Mouse (Mus musculus) neutrophil, adult 5-6 weeks (primary cell): Measurements from ENCODE around the gene Gm10972. TPM values are rescaled to one million over a fixed set of nuclear protein-coding genes. Genes with fewer than 3 reads are reported as not detected.
A peak's percentile ranks its signal among the peaks of the same experiment; 100 is the strongest.
"Not testable (repeated sequence)": the region's sequence is repeated elsewhere in the genome, so short reads cannot be mapped to it uniquely, and the experiment has no call there.

Experiments used
- ATAC-seq: fragments of 151-379, 151-347 bp; 2 replicates; pipeline ENCODE4 v1.8.0; 2017; ENCODE audit warnings: mild to moderate bottlenecking, moderate TSS enrichment; ENCODE audit not compliant: insufficient number of reproducible peaks, poor library complexity, low FRiP score, severe bottlenecking; ENCODE audit errors: extremely low read depth
- total RNA-seq: library from RNA; stranded (forward); fragments of 200-1000 nt; gene quantifications from 2 replicates; pipeline ENCODE4 v1.2.3, GENCODE M21; 2017

Gene Gm10972
- total RNA-seq: not detected in 2 replicates

GRCm38 (mm10) chr3:94642495-94643162 is at the start of gene Gm10972:
TSS of gene Gm10972 (plus strand) at chr3:94643112.
- ATAC-seq: not testable (repeated sequence)

- no peak for ATAC-seq
Measured at GRCm38 (mm10) chr3:94595871-94596287, 47.0 kb upstream of the Gm10972 start.

- no peak for ATAC-seq
Measured at GRCm38 (mm10) chr3:94597224-94597779, 45.6 kb upstream of the Gm10972 start.

GRCm38 (mm10) chr3:94601959-94602358 is 41.0 kb upstream of the Gm10972 start:
- ATAC-seq: 0 out of 2 replicates have a peak, but pooled peaks have one; percentile 55

- no peak for ATAC-seq
Measured at GRCm38 (mm10) chr3:94609621-94610020, 33.3 kb upstream of the Gm10972 start.

GRCm38 (mm10) chr3:94610581-94610980 is 32.3 kb upstream of the Gm10972 start:
- ATAC-seq: no peak

- no peak for ATAC-seq
Measured at GRCm38 (mm10) chr3:94611343-94611742, 31.6 kb upstream of the Gm10972 start.

- no peak for ATAC-seq
Measured at GRCm38 (mm10) chr3:94611834-94612233, 31.1 kb upstream of the Gm10972 start.

GRCm38 (mm10) chr3:94612274-94612673 is 30.6 kb upstream of the Gm10972 start:
- ATAC-seq: no peak

GRCm38 (mm10) chr3:94613258-94613878 is 29.5 kb upstream of the Gm10972 start:
- no peak for ATAC-seq

- no peak for ATAC-seq
Measured at GRCm38 (mm10) chr3:94616717-94617116, 26.2 kb upstream of the Gm10972 start.

- no peak for ATAC-seq
Measured at GRCm38 (mm10) chr3:94621740-94622507, 21.0 kb upstream of the Gm10972 start.

- no peak for ATAC-seq
Measured at GRCm38 (mm10) chr3:94622550-94622949, 20.4 kb upstream of the Gm10972 start.

GRCm38 (mm10) chr3:94624281-94624680 is 18.6 kb upstream of the Gm10972 start:
- ATAC-seq: no peak

GRCm38 (mm10) chr3:94628712-94629111 is 14.2 kb upstream of the Gm10972 start:
- no peak for ATAC-seq

- no peak for ATAC-seq
Measured at GRCm38 (mm10) chr3:94629876-94630275, 13.0 kb upstream of the Gm10972 start.

- ATAC-seq: no peak
Measured at GRCm38 (mm10) chr3:94648755-94649590, 6.1 kb downstream of the Gm10972 start.

- no peak for ATAC-seq
Measured at GRCm38 (mm10) chr3:94650409-94650808, 7.5 kb downstream of the Gm10972 start.

- not testable (repeated sequence) for ATAC-seq
Measured at GRCm38 (mm10) chr3:94653967-94654366, 11.1 kb downstream of the Gm10972 start.
